Mouse (Mus musculus) olfactory bulb, adult 2 months (tissue): ENCODE results near the gene Actrt3.

ENCODE experiments used
- CTCF ChIP-seq: fragments of 200-500 bp; IDR thresholded peaks from 2 replicates; pipeline ENCODE4 v1.5.1; 2012; ENCODE audit warnings: low read depth, mild to moderate bottlenecking, low read length, moderate library complexity; ENCODE audit not compliant: insufficient read depth
- POLR2A ChIP-seq: fragments of 200-500 bp; IDR thresholded peaks from 2 replicates; pipeline ENCODE4 v1.6.1; 2012; ENCODE audit warnings: mild to moderate bottlenecking, low read depth, low read length, moderate library complexity; ENCODE audit not compliant: insufficient read depth

DNA sequence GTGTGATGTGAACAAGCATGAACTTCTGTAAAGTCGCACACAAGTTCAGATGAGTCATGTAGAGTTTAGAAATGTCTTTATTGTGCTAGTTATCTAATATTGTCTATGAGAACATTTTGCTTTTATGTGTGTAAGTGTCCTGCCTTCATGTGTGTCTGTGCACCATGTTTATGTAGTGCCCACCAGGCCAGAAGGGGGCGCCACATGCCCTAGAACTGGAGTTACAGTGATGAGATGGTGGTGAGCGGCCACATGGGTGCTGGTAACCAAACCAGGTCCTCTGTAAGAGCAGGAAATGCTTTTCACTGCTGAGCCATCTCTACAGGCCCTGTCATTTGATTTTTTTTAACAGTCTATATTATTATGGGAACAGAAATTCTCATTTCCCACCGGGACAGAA lies 35.9 kb upstream of the Actrt3 start:
- TF ChIP-seq CTCF, result no peak
- no peak for TF ChIP-seq POLR2A
